Mouse (Mus musculus): Measurements from ENCODE around the gene Ywhab.

Gene Ywhab

GRCm38 (mm10) chr2:163994654-163994976 is at the start of gene Ywhab:
TSS of gene Ywhab (plus strand) at chr2:163994960.
- DNase-seq, result no peak

- DNase-seq, result no peak
Measured at GRCm38 (mm10) chr2:163946221-163946620, 48.5 kb upstream of the Ywhab start.

- no peak for DNase-seq
Measured at GRCm38 (mm10) chr2:163947976-163948375, 46.8 kb upstream of the Ywhab start.

- DNase-seq, result peak; percentile 70
Measured at GRCm38 (mm10) chr2:163951770-163952169, 43.0 kb upstream of the Ywhab start.

- DNase-seq, result no peak
Measured at GRCm38 (mm10) chr2:163953622-163954310, 41.0 kb upstream of the Ywhab start.

- DNase-seq, result peak; percentile 32
Measured at GRCm38 (mm10) chr2:163964606-163965560, 29.9 kb upstream of the Ywhab start.

- no peak for DNase-seq
Measured at GRCm38 (mm10) chr2:163965706-163966105, 29.1 kb upstream of the Ywhab start.

GRCm38 (mm10) chr2:163968581-163968980 is 26.2 kb upstream of the Ywhab start:
- DNase-seq, result peak; percentile 75

GRCm38 (mm10) chr2:163970326-163970725 is 24.4 kb upstream of the Ywhab start:
- no peak for DNase-seq

GRCm38 (mm10) chr2:163974056-163974455 is 20.7 kb upstream of the Ywhab start:
- DNase-seq, result no peak

- DNase-seq, result no peak
Measured at GRCm38 (mm10) chr2:163976448-163976847, 18.3 kb upstream of the Ywhab start.

- no peak for DNase-seq
Measured at GRCm38 (mm10) chr2:163987233-163987632, 7.5 kb upstream of the Ywhab start.

GRCm38 (mm10) chr2:163992871-163993270 is 1.9 kb upstream of the Ywhab start:
- no peak for DNase-seq

GRCm38 (mm10) chr2:163994977-163995862 is 460 bp downstream of the Ywhab start:
- peak; percentile 99 for DNase-seq

- no peak for DNase-seq
Measured at GRCm38 (mm10) chr2:163996275-163996674, 1.5 kb downstream of the Ywhab start.

- no peak for DNase-seq
Measured at GRCm38 (mm10) chr2:163996899-163997298, 2.1 kb downstream of the Ywhab start.

GRCm38 (mm10) chr2:163998981-163999380 is 4.2 kb downstream of the Ywhab start:
- no peak for DNase-seq

GRCm38 (mm10) chr2:164002637-164003036 is 7.9 kb downstream of the Ywhab start:
- DNase-seq, result no peak

- no peak for DNase-seq
Measured at GRCm38 (mm10) chr2:164004503-164004902, 9.7 kb downstream of the Ywhab start.

- DNase-seq, result no peak
Measured at GRCm38 (mm10) chr2:164006932-164007331, 12.2 kb downstream of the Ywhab start.

GRCm38 (mm10) chr2:164007547-164007946 is 12.8 kb downstream of the Ywhab start:
- no peak for DNase-seq

- DNase-seq, result no peak
Measured at GRCm38 (mm10) chr2:164007987-164008545, 13.3 kb downstream of the Ywhab start.

GRCm38 (mm10) chr2:164009227-164009626 is 14.5 kb downstream of the Ywhab start:
- no peak for DNase-seq

All from retina, postnatal 1 day (tissue).